Mouse (Mus musculus) bone marrow macrophage, adult 2 months (primary cell): ENCODE data around the gene Svs2.

Source experiments
- CTCF ChIP-seq: IDR thresholded peaks from 2 replicates; pipeline ENCODE4 v1.5.1; 2012; ENCODE audit warnings: low read depth, mild to moderate bottlenecking, low read length, moderate library complexity
- POLR2A ChIP-seq: IDR thresholded peaks from 2 replicates; pipeline ENCODE4 v1.6.1; 2012; ENCODE audit warnings: mild to moderate bottlenecking, low read depth, low read length, borderline replicate concordance

GRCm38 (mm10) chr2:164221522-164221921, 16.7 kb downstream of the Svs2 start, which contains the start of gene Wfdc15b:
- no peak for TF ChIP-seq CTCF
- TF ChIP-seq POLR2A, result no peak
